Mouse (Mus musculus): Measurements from ENCODE around the gene Tspan1. TPM values are rescaled to one million over a fixed set of nuclear protein-coding genes. Genes with fewer than 3 reads are reported as not detected.

The Tspan1 gene
- polyA plus RNA-seq, 1 experiment from 2014 or later, result not detected

GRCm38 (mm10) chr4:116159912-116160311 is 7.5 kb downstream of the Tspan1 start:
- peaks cover 5% of the 10 kb centered on the region; the same call in 1 of the 2 replicates for H3K4me1 ChIP-seq
- H3K9me3 ChIP-seq (replicated peaks), result no peaks in the 10 kb centered on the region
- H3K27me3 ChIP-seq (ENCODE audit: low read depth, poor library complexity, severe bottlenecking), result no peaks in the 10 kb centered on the region
- no peak overlapping the region for H3K4me3 ChIP-seq
- no peak for DNase-seq (ENCODE audit: low spot score)
- H3K27ac ChIP-seq, result no peak overlapping the region
- H3K36me3 ChIP-seq, result peaks cover 65% of the 10 kb centered on the region
- WGBS, result 77% methylated on average over 3 of the region's 3 CpGs

DNA sequence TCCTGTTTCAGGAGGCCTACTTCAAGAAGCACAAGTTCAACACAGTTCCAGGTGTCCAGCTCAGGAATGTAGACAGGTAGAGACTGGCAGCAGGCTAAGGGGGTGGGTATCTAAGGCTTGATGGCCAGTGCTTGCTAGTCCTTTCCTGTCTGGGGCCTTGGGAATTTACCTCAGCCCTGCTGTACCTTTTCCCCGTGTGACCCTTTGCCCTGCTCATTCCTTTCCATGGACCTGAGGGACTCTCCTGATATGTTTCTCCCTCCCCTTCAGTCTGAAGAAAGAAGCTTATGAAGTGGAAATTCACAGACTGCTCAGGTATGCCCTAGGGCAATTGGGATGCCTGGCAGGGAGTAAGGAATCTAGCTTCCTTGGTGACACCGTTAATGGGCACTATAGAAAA is 9.5 kb downstream of the Tspan1 start:
- Histone ChIP-seq H3K4me1 (no peaks in the 10 kb centered on the region), H3K27me3 (ENCODE audit: low read depth, poor library complexity, severe bottlenecking) (no peaks in the 10 kb centered on the region), H3K9me3 (replicated peaks) (no peaks in the 10 kb centered on the region), H3K4me3 (no peak overlapping the region), H3K27ac (no peak overlapping the region), H3K36me3 (peaks cover 85% of the 10 kb centered on the region)
- 89% methylated on average over 2 of the region's 2 CpGs for WGBS
- no peak for DNase-seq (ENCODE audit: low spot score)

DNA sequence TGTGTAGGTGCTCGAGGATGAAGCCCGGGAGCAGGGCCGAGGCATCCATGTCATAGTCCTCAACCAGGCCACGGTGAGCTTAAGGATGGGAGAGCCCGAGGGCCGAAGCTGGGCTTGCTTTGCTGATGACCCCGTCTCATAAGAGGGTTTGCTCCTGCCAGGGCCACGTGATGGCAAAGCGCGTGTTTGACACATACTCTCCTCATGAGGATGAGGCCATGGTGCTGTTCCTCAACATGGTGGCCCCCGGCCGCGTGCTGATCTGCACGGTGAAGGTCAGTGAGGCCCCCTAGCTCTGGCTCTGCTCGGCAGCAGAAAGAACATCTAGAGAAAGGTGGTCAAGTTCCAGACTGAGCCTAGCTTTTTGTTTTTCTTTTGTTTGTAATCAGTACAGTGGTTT is 14.7 kb downstream of the Tspan1 start:
- DNase-seq (ENCODE audit: low spot score), result no peak
- no peak overlapping the region for H3K4me3 ChIP-seq
- H3K4me1 ChIP-seq, result peaks cover 14% of the 10 kb centered on the region
- H3K27me3 ChIP-seq (ENCODE audit: low read depth, poor library complexity, severe bottlenecking), result no peaks in the 10 kb centered on the region
- H3K36me3 ChIP-seq, result peaks cover 63% of the 10 kb centered on the region
- 96% methylated on average over 15 of the region's 15 CpGs for WGBS
- no peak overlapping the region for H3K27ac ChIP-seq
- no peaks in the 10 kb centered on the region for H3K9me3 ChIP-seq (replicated peaks)

DNA sequence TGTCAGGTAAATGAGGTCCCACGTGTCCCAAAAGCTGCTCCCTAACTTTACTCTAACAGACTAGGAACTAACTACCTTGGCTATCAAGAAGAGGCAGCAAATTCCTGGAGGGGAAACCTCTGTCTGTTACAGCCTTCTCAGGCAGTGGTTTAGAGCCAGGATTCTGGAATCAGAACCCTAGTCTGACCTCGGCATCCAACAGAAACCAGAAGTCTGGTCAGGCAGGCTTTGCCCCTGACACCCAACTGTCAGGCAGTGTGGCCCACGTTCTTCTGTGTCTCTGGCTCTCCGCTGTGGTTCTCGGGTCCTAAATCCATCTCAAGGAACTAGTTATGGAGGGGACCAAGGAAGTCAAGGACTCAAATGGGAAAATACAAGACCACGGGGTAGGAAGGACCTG is 16.2 kb downstream of the Tspan1 start, which contains the start of gene Lurap1:
TSS of gene Lurap1 (minus strand) at position 101 of the 400 bp plus-strand sequence.
- 76% methylated on average over 6 of the region's 6 CpGs for WGBS
- Histone ChIP-seq H3K9me3 (replicated peaks) (no peaks in the 10 kb centered on the region), H3K27me3 (ENCODE audit: low read depth, poor library complexity, severe bottlenecking) (no peaks in the 10 kb centered on the region), H3K4me3 (peak within 1 kb of the TSS; percentile 83), H3K4me1 (peaks cover 14% of the 10 kb centered on the region), H3K36me3 (peaks cover 49% of the 10 kb centered on the region), H3K27ac (peak within 1 kb of the TSS; percentile 96)
- no peak for DNase-seq (ENCODE audit: low spot score)

DNA sequence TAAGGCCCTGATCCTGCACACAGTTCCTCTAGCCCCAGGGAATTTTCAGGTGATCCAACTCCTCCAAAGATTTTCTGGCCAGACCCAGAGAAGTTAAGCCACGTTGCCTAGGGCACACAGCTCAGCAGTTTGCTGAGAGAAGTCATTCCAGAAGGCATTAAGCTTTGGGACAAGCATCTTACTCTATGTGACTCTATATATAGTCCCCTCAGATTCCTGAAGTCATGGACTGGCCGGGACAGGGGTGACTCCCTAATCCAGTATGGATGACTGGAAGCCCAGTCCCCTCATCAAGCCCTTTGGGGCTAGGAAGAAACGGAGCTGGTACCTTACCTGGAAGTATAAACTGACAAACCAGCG is 16.6 kb downstream of the Tspan1 start:
- Histone ChIP-seq H3K9me3 (replicated peaks) (no peaks in the 10 kb centered on the region), H3K36me3 (peaks cover 45% of the 10 kb centered on the region), H3K27ac (peak overlapping the region; percentile 96), H3K27me3 (ENCODE audit: low read depth, poor library complexity, severe bottlenecking) (no peaks in the 10 kb centered on the region), H3K4me1 (peaks cover 14% of the 10 kb centered on the region), H3K4me3 (peak overlapping the region; percentile 83)
- no peak for DNase-seq (ENCODE audit: low spot score)
- whole genome bisulfite sequencing, result 22% methylated on average over 4 of the region's 4 CpGs

DNA sequence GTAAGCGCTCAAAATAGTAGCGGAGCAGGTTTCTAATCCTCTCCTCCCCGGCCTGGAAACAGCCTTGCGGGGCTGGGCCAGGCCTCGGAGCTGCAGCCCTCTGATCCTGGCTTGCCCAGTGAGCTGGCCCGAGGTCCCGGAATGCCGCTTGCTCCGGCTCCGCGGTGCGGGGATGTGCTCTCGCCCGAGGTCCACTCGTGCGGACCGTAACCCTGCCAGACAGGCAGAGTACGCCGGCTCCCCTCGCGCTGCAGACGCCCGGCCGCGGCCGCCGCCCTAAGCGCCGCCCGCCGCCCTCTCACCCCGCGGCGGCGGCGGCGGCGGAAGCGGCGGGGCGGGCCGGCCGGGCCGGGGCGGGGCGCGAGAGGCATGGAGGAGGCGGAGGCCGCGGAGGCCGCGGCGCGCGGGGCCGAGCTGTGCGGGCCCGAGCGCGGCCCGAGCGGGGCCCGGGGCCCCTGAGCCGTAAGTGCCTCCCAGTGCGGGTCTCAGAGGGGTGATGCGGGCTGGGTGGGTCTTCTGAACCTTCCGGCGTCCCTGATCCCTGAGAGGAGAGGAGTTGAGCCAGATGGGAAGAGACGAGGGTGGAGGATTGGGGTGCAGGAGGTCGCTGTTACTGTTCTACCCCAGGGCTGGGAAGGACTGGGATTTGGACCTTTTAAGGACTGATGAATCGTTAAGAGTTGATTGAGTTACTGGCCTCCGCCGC is 17.1 kb downstream of the Tspan1 start:
- DNase-seq (ENCODE audit: low spot score), result peak; percentile 82
- Histone ChIP-seq H3K27ac (peak overlapping the region; percentile 96), H3K27me3 (ENCODE audit: low read depth, poor library complexity, severe bottlenecking) (no peaks in the 10 kb centered on the region), H3K9me3 (replicated peaks) (no peaks in the 10 kb centered on the region), H3K4me1 (peaks cover 14% of the 10 kb centered on the region), H3K36me3 (peaks cover 39% of the 10 kb centered on the region), H3K4me3 (peak overlapping the region; percentile 83)
- 5% methylated on average over 73 of the region's 73 CpGs for WGBS

GRCm38 (mm10) chr4:116149812-116150155 is 17.6 kb downstream of the Tspan1 start:
- 20% methylated on average over 6 of the region's 6 CpGs for WGBS

DNA sequence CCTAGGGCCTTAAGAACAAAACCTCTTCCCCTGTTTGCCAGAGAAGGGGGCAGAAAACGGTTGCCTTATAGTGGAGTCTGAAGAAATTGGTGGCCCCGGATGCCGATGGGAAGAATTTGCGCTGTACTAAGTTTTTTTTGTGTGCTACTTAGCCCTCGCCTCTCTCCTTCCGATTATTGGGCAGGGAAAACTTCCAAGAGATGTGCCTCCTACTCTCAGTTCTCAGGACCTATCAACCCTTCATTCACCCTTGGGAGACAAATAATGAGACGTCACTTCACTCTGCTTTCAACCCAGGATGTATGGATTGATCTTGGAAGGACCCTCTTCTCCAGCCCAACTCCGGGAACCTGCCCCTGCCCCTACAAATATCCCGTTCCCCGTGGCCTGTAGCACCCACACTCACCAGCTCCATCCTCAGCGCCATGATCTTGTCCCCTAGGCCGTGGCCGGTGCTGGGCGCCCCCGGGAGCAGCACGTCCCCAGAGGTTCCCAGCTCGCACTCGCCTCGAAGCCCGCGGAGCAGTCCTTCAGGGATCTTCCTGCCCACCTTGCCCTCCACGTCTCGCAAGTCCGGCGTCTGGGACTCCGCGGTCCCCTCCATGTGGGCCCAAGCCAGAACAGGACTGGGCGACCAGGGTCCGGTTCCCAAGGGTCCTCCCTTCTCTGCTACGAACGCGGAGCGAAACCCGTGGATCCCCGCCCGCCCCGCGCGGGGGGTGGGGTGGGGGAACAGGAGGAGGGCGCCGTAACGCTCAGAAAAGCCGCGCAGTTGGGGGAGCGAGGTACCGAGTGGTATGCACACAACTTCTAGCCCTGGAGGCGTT is 23.3 kb downstream of the Tspan1 start:
- Histone ChIP-seq H3K4me3 (peak overlapping the region; percentile 82), H3K9me3 (replicated peaks) (no peaks in the 10 kb centered on the region)

More at GRCm38 (mm10) chr4:116149812-116150155, 17.6 kb downstream of the Tspan1 start:
- Histone ChIP-seq H3K27ac (peak overlapping the region; percentile 96), H3K27me3 (ENCODE audit: low read depth, poor library complexity, severe bottlenecking) (no peaks in the 10 kb centered on the region), H3K36me3 (peaks cover 34% of the 10 kb centered on the region), H3K4me3 (peak overlapping the region; percentile 83), H3K4me1 (peaks cover 16% of the 10 kb centered on the region), H3K9me3 (replicated peaks) (no peaks in the 10 kb centered on the region)
- DNase-seq (ENCODE audit: low spot score), result no peak

GRCm38 (mm10) chr4:116143317-116143811 is 24.0 kb downstream of the Tspan1 start:
- DNase-seq (ENCODE audit: low spot score), result no peak
- H3K27ac ChIP-seq, result no peak overlapping the region
- peaks cover 31% of the 10 kb centered on the region for H3K27me3 ChIP-seq (ENCODE audit: low read depth, poor library complexity, severe bottlenecking)
- 7% methylated on average over 7 of the region's 7 CpGs for WGBS
- H3K4me1 ChIP-seq, result peaks cover 21% of the 10 kb centered on the region
- no peaks in the 10 kb centered on the region for H3K36me3 ChIP-seq
- H3K4me3 ChIP-seq, result peak overlapping the region; percentile 82
- no peaks in the 10 kb centered on the region for H3K9me3 ChIP-seq (replicated peaks)

More for the DNA sequence above, 23.3 kb downstream of the Tspan1 start:
- peak; percentile 77 for DNase-seq (ENCODE audit: low spot score)
- Histone ChIP-seq H3K27me3 (ENCODE audit: low read depth, poor library complexity, severe bottlenecking) (peaks cover 31% of the 10 kb centered on the region), H3K36me3 (no peaks in the 10 kb centered on the region), H3K27ac (peak overlapping the region; percentile 84), H3K4me1 (peaks cover 21% of the 10 kb centered on the region)
- WGBS, result under 1% methylated on average over 47 of the region's 47 CpGs

DNA sequence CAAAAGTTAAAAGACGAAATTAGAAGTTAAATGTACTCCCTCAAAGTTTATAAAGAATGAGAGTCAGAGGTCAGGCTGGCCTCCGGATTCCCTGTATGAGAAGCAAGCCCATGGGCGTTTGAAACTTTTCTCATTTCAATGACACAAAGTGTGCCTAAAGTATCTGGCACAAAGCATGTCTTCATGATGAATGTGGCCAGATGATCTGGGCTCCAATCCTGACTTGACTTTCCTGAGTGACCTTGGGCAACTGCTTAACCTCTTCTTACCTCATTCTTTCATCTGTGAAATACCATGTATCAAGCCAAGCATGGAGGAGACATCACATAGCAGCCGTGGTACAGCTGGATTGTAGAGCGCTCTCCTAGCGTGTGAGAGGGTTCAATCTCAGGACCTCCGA is 25.1 kb downstream of the Tspan1 start:
- H3K4me1 ChIP-seq, result peaks cover 21% of the 10 kb centered on the region
- H3K27ac ChIP-seq, result no peak overlapping the region
- H3K27me3 ChIP-seq (ENCODE audit: low read depth, poor library complexity, severe bottlenecking), result peaks cover 31% of the 10 kb centered on the region
- H3K4me3 ChIP-seq, result no peak overlapping the region
- DNase-seq (ENCODE audit: low spot score), result no peak
- no peaks in the 10 kb centered on the region for H3K9me3 ChIP-seq (replicated peaks)
- no peaks in the 10 kb centered on the region for H3K36me3 ChIP-seq
- 84% methylated on average over 7 of the region's 7 CpGs for WGBS

DNA sequence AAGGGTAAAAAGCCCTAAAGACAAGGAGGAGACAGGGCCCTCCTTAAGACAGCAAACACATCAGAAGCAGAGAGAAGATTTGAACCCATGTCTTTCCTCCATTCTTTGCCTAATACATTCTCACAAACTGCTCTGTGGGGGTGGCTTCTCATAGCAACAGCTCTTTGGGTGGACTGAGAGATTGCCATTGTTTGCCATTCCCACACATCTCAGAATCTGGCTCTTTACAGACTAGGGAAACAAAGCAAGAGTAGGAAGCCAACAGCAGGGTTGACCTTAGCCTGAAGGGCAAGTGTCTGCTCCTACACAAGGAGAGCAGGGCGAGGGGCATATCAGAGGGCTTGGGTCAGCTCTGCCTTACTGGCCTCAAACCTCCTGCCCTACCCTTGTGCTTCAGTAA is 25.7 kb downstream of the Tspan1 start:
- Histone ChIP-seq H3K27me3 (ENCODE audit: low read depth, poor library complexity, severe bottlenecking) (peaks cover 31% of the 10 kb centered on the region), H3K9me3 (replicated peaks) (no peaks in the 10 kb centered on the region), H3K36me3 (no peaks in the 10 kb centered on the region), H3K27ac (no peak overlapping the region), H3K4me1 (peaks cover 21% of the 10 kb centered on the region), H3K4me3 (no peak overlapping the region)
- no peak for DNase-seq (ENCODE audit: low spot score)
- WGBS, result 88% methylated on average over 1 of the region's 1 CpGs

- peaks cover 21% of the 10 kb centered on the region for H3K4me1 ChIP-seq
- no peak for DNase-seq (ENCODE audit: low spot score)
- WGBS, result 86% methylated on average over 7 of the region's 7 CpGs
Measured at GRCm38 (mm10) chr4:116140801-116141574, 26.4 kb downstream of the Tspan1 start.

More at GRCm38 (mm10) chr4:116140801-116141574, 26.4 kb downstream of the Tspan1 start:
- H3K27ac ChIP-seq, result no peak overlapping the region
- H3K36me3 ChIP-seq, result no peaks in the 10 kb centered on the region
- no peak overlapping the region for H3K4me3 ChIP-seq
- H3K27me3 ChIP-seq (ENCODE audit: low read depth, poor library complexity, severe bottlenecking), result peaks cover 31% of the 10 kb centered on the region
- no peaks in the 10 kb centered on the region for H3K9me3 ChIP-seq (replicated peaks)
